In genomic region chr9:74862096-74862780, GRCm38 (mm10) we compare ENCODE assay signal across 8 mouse cellular contexts. TPM values are rescaled to one million over a fixed set of nuclear protein-coding genes. Genes with fewer than 3 reads are reported as not detected.
DNase-seq lines count a peak whose midpoint lies in the region; ATAC-seq and TF ChIP-seq lines count a peak whose summit lies in the region.

No protein-coding gene starts in this region.

- no peak for ATAC-seq in embryonic facial prominence, embryonic 14.5 days (ENCODE audit: low read depth)
- no peak for ATAC-seq in intestine, embryonic 15.5 days
- ATAC-seq in neural tube, embryonic 12.5 days (ENCODE audit: low FRiP score, low read depth): 0 out of 2 replicates have a peak, but pooled peaks have one; percentile 1
- no peak for ATAC-seq in activated CD4-positive, CD25-positive, alpha-beta regulatory T cell, adult 4 months

- peak overlapping the region; percentile 56 for H3K9ac ChIP-seq in embryonic facial prominence, embryonic 14.5 days (ENCODE audit: low read depth, low read length)
- peak overlapping the region; percentile 49 for H3K9ac ChIP-seq in intestine, embryonic 15.5 days
- peak overlapping the region; percentile 72 for H3K9ac ChIP-seq in neural tube, embryonic 12.5 days

- H3K27me3 ChIP-seq in embryonic facial prominence, embryonic 14.5 days (replicated peaks; ENCODE audit: control insufficient read depth, insufficient read depth, low read length): peaks cover 100% of the 10 kb centered on the region
- H3K27me3 ChIP-seq in intestine, embryonic 15.5 days (replicated peaks): peaks cover 90% of the 10 kb centered on the region
- peaks cover 98% of the 10 kb centered on the region for H3K27me3 ChIP-seq in neural tube, embryonic 12.5 days (replicated peaks)

- H3K9me3 ChIP-seq in embryonic facial prominence, embryonic 14.5 days (ENCODE audit: control insufficient read depth, low read length): no peaks in the 10 kb centered on the region
- H3K9me3 ChIP-seq in intestine, embryonic 15.5 days: no peaks in the 10 kb centered on the region
- no peaks in the 10 kb centered on the region for H3K9me3 ChIP-seq in neural tube, embryonic 12.5 days

- under 1% methylated on average over 43 of the region's 48 CpGs for WGBS in embryonic facial prominence, embryonic 14.5 days
- under 1% methylated on average over 48 of the region's 48 CpGs for whole genome bisulfite sequencing in intestine, embryonic 15.5 days
- under 1% methylated on average over 48 of the region's 48 CpGs for WGBS in neural tube, embryonic 12.5 days

- H3K4me1 ChIP-seq in embryonic facial prominence, embryonic 14.5 days (ENCODE audit: control insufficient read depth, insufficient read depth, low read length): peaks cover 11% of the 10 kb centered on the region
- H3K4me1 ChIP-seq in intestine, embryonic 15.5 days (replicated peaks): peaks cover 28% of the 10 kb centered on the region
- H3K4me1 ChIP-seq in neural tube, embryonic 12.5 days: peaks cover 40% of the 10 kb centered on the region

- intact Hi-C loops in left cerebral cortex, adult 2 months (cut with DNase I): no loop called here

- DNase-seq in left cerebral cortex, adult 2 months (ENCODE audit: extremely low spot score in 1 of 2, low spot score in 2 of 2): no peak
- no peak for DNase-seq in left cerebral cortex, adult 11 months (ENCODE audit: low spot score)
- no peak for DNase-seq in embryonic facial prominence, embryonic 14.5 days (ENCODE audit: low spot score)
- no peak for DNase-seq in frontal cortex, postnatal 36 days (ENCODE audit: low spot score in 2 of 2)
- no peak for DNase-seq in kidney, postnatal 36 days

- H3K27ac ChIP-seq in left cerebral cortex, adult 2 months: no peak overlapping the region
- H3K27ac ChIP-seq in embryonic facial prominence, embryonic 14.5 days (replicated peaks; ENCODE audit: low read depth, low read length): no peak overlapping the region
- H3K27ac ChIP-seq in intestine, embryonic 15.5 days: no peak overlapping the region
- H3K27ac ChIP-seq in neural tube, embryonic 12.5 days: peak overlapping the region; percentile 15; the same call in 1 of the 2 replicates

- H3K4me3 ChIP-seq in left cerebral cortex, adult 2 months: peak overlapping the region; percentile 33; the same call in 1 of the 2 replicates
- H3K4me3 ChIP-seq in embryonic facial prominence, embryonic 14.5 days (ENCODE audit: low read depth, low read length): peak overlapping the region; percentile 51
- peak overlapping the region; percentile 53 for H3K4me3 ChIP-seq in intestine, embryonic 15.5 days (replicated peaks)
- H3K4me3 ChIP-seq in neural tube, embryonic 12.5 days: peak overlapping the region; percentile 49

- TF ChIP-seq CTCF in left cerebral cortex, adult 2 months (IDR thresholded peaks at IDR 0.05): no peak

- peak overlapping the region; percentile 98 for H3K4me2 ChIP-seq in embryonic facial prominence, embryonic 14.5 days (ENCODE audit: low read depth, low read length)
- H3K4me2 ChIP-seq in intestine, embryonic 15.5 days (replicated peaks): peak overlapping the region; percentile 96
- H3K4me2 ChIP-seq in neural tube, embryonic 12.5 days (replicated peaks): peak overlapping the region; percentile 89

- no peaks in the 10 kb centered on the region for H3K36me3 ChIP-seq in embryonic facial prominence, embryonic 14.5 days (ENCODE audit: control insufficient read depth, insufficient read depth, low read length)
- no peaks in the 10 kb centered on the region for H3K36me3 ChIP-seq in intestine, embryonic 15.5 days
- no peaks in the 10 kb centered on the region for H3K36me3 ChIP-seq in neural tube, embryonic 12.5 days

RNA-seq across cellular contexts. Expression of gene Onecut1, which starts 0.5 kb away (rescaled TPM):
- under 1 TPM; 0.14 to 0.29 TPM for total RNA-seq in left cerebral cortex, adult 2 months (2021)
- 0.24 and 0.31 TPM in 2 replicates for polyA plus RNA-seq in embryonic facial prominence, embryonic 14.5 days (2014; fragmentation: Nextera tagmentation; extraction: Ambion mirVana)
- polyA plus RNA-seq in intestine, embryonic 15.5 days (2015; fragmentation: Nextera tagmentation; extraction: Ambion mirVana): 1.8 and 2.3 TPM in 2 replicates
- 7.3 and 7.7 TPM in 2 replicates for polyA plus RNA-seq in neural tube, embryonic 12.5 days (2016; fragmentation: Nextera tagmentation; extraction: Ambion mirVana)
- polyA plus RNA-seq in activated CD4-positive, CD25-positive, alpha-beta regulatory T cell, adult 4 months (2017; shearing (Covaris generic)): not detected
